ENCODE assay signal across 25 mouse cellular contexts in genomic region chr16:22921761-22922160, GRCm38 (mm10). TPM values are rescaled to one million over a fixed set of nuclear protein-coding genes. Genes with fewer than 3 reads are reported as not detected.
"Had no signal": no experiment of that assay in that cellular context is flagged by ENCODE, and none has a peak within 500 bp of the region (broad histone marks: within the 10 kb centered on the region; RNA-seq: fewer than 3 reads in every experiment).

No protein-coding gene starts in this region.

- H3K4me2 ChIP-seq: neural tube, embryonic 13.5 days; neural tube, embryonic 15.5 days; stomach, embryonic 15.5 days had no signal

- H3K27me3 ChIP-seq: neural tube, embryonic 13.5 days; neural tube, embryonic 15.5 days; stomach, embryonic 15.5 days had no signal

- H3K27ac ChIP-seq: neural tube, embryonic 13.5 days; neural tube, embryonic 15.5 days; stomach, embryonic 15.5 days; stomach, postnatal 0 days had no signal

- H3K9me3 ChIP-seq: neural tube, embryonic 13.5 days; neural tube, embryonic 15.5 days; stomach, embryonic 15.5 days had no signal

- H3K4me3 ChIP-seq: neural tube, embryonic 13.5 days; neural tube, embryonic 15.5 days; stomach, embryonic 15.5 days had no signal

- H3K4me1 ChIP-seq: neural tube, embryonic 13.5 days; neural tube, embryonic 15.5 days; stomach, embryonic 15.5 days had no signal

- H3K36me3 ChIP-seq: neural tube, embryonic 13.5 days; neural tube, embryonic 15.5 days; stomach, embryonic 15.5 days had no signal

- H3K9ac ChIP-seq: neural tube, embryonic 13.5 days; neural tube, embryonic 15.5 days; stomach, embryonic 15.5 days had no signal

- DNase-seq: retina, postnatal 1 day; right cerebral cortex, adult 18-20 months; right cerebral cortex, postnatal 14 days; right cerebral cortex, postnatal 25 days; right cerebral cortex, postnatal 4 days; spleen, adult 18-20 months; thymus, adult 18-20 months; thymus, adult 2 months; thymus, postnatal 14 days; thymus, postnatal 25 days; thymus, postnatal 36 days; thymus, postnatal 4 days had no signal

RNA-seq across cellular contexts. Expression of gene Fetub, which starts 3.6 kb away (rescaled TPM):
- total RNA-seq: neutrophil, adult 5-6 weeks had no signal
- polyA plus RNA-seq: neural tube, embryonic 13.5 days; neural tube, embryonic 14.5 days; neural tube, embryonic 15.5 days; small intestine, adult 2 months; spleen, adult 2 months had no signal

RNA-seq across cellular contexts. Expression of gene Hrg, which starts 29.1 kb away (rescaled TPM):
- total RNA-seq: neutrophil, adult 5-6 weeks had no signal
- polyA plus RNA-seq: small intestine, adult 2 months; spleen, adult 2 months; stomach, embryonic 14.5 days; stomach, embryonic 16.5 days; testis, adult 2 months; thymus, adult 2 months; thymus, postnatal 0 days; urinary bladder, adult 2 months had no signal

RNA-seq across cellular contexts. Expression of gene Ahsg, which starts 30.7 kb away (rescaled TPM):
- total RNA-seq: neutrophil, adult 5-6 weeks had no signal
- polyA plus RNA-seq: small intestine, adult 2 months; thymus, postnatal 0 days had no signal
